Mouse (Mus musculus) retina, postnatal 7 days (tissue): ENCODE data around the gene Ulk3.

Source experiments
- DNase-seq: peaks from one replicate; pipeline ENCODE4 v3.0.0-alpha.2; 2012; ENCODE audit warnings: low read depth, low spot score

Gene Ulk3

DNA sequence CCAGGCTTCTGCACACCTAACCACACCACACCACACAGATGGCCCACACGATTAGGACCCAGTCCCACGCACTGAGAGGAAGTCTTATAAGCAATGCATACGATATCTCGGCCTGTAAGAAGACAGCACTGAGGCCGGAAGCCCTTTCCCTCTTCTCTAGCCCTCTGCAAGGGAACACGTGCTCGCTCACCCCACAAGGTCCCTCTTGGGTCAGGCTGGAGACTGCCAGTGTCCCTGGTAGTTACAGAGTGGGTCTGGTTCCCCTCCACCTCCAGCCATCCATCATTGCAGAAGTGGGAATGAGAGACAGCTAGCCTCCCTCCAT, 54.6 kb downstream of the Ulk3 start:
- no peak for DNase-seq

DNA sequence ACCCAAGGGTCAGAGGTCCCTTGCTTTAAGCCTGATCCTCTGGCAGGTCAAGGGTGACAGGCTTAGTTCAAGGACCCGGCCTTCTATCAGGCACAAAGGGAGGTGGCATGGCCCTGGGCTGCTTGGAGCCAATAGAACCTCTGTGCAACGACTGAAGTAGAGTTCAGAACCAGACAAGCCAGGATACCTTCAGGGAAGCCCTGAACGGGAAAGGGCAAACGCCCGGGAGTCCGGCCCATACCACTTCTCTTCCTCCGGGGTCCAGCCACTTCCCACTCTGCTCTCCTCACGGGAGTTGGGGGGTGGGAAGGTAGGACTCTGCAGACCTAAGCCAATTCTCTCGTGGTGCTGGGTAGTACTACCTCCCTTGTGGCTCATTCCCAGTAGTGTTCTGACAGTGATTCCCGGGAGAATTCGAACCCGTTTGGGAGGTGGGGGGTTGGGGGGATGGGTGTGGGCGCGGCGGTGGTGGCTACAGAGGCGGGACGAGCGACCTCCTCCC, 55.2 kb downstream of the Ulk3 start:
- DNase-seq: no peak

DNA sequence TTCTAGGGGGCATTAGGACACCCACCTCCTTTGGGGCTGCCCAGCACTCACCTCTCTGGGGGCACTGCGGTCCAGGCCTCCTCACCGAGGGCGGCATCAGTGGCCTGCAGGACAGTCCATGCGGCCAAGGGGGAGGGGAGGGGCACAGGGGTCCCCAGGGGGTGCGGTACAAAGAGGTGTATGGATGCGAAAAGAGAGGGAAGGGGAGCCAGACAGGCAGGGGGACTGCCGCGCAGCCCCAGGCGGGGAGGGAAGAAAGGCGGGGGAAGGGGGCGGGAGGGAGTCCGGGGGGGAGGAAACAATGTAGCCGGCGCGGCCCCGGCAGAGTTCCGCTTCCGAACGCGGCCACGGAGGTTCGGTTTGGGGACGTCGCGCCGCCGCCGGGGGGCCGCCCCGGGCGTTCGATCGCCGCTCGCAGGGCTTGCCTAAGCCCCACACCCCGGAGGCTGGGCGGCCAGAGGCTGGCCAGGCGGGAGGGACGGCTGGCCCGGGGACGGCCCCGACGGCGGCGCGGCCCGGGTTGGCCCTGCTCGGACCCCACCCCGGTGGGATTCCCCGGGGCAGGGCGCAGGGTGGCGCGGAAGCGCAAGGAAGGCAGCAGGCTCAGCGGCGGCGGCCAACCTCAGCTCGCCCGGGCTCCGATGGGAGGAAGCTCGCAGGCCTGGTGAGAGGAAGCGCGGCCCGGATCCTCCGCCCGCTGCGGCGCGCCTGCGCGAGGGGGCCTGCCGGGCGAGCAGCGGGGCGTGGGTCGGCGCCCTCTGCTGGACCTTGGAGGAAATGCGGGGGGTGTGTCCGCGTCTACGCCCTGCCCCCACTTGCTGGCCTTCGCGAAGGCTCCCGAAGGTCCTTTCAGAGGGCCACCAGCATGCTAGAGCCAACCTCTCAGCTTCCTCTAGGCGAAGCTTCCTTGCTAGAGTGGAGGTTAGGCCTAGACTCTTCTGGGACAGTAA, 56.0 kb downstream of the Ulk3 start:
- peak; percentile 86 for DNase-seq
